In genomic region chr2:65238171-65238963, GRCm38 (mm10) we compare ENCODE assay signal across 8 mouse cellular contexts. TPM values are rescaled to one million over a fixed set of nuclear protein-coding genes. Genes with fewer than 3 reads are reported as not detected.
A peak's percentile ranks its signal among the peaks of the same experiment; 100 is the strongest.
DNase-seq lines count a peak whose midpoint lies in the region; ATAC-seq and TF ChIP-seq lines count a peak whose summit lies in the region.

No protein-coding gene starts in this region.

- H3K4me3 ChIP-seq in intestine, postnatal 0 days (ENCODE audit: low read depth, low read length) = peak overlapping the region; percentile 86
- H3K4me3 ChIP-seq in limb, embryonic 11.5 days (ENCODE audit: low read depth, low read length) = peak overlapping the region; percentile 58
- H3K4me3 ChIP-seq in midbrain, embryonic 11.5 days (ENCODE audit: low read depth, low read length) = peak overlapping the region; percentile 58
- peak overlapping the region; percentile 98 for H3K4me3 ChIP-seq in small intestine, adult 2 months (ENCODE audit: low read depth, low read length)

- no peaks in the 10 kb centered on the region for H3K27me3 ChIP-seq in intestine, postnatal 0 days (replicated peaks; ENCODE audit: control insufficient read depth, insufficient read depth, low read length)
- H3K27me3 ChIP-seq in limb, embryonic 11.5 days (ENCODE audit: control insufficient read depth, insufficient read depth, low read length) = 0 out of 2 replicates have a peak, but pooled peaks cover 3% of the 10 kb centered on the region
- peaks cover 8% of the 10 kb centered on the region; the same call in 1 of the 2 replicates for H3K27me3 ChIP-seq in midbrain, embryonic 11.5 days (ENCODE audit: control insufficient read depth, insufficient read depth, low read length)
- H3K27me3 ChIP-seq in small intestine, adult 2 months (ENCODE audit: control insufficient read depth, insufficient read depth, low read length) = no peaks in the 10 kb centered on the region

- H3K27ac ChIP-seq in intestine, postnatal 0 days (ENCODE audit: low read depth, low read length) = peak overlapping the region; percentile 98
- H3K27ac ChIP-seq in limb, embryonic 11.5 days (replicated peaks; ENCODE audit: low read depth, low read length) = 0 out of 2 replicates have a peak overlapping the region, but pooled peaks have one; percentile 33
- peak overlapping the region; percentile 30; the same call in 1 of the 2 replicates for H3K27ac ChIP-seq in midbrain, embryonic 11.5 days (ENCODE audit: low read depth, low read length)
- peak overlapping the region; percentile 79 for H3K27ac ChIP-seq in small intestine, adult 2 months (ENCODE audit: insufficient read depth, low read depth, low read length)

- peak overlapping the region; percentile 65 for H3K9ac ChIP-seq in intestine, postnatal 0 days (ENCODE audit: low read depth, low read length)
- peak overlapping the region; percentile 75 for H3K9ac ChIP-seq in limb, embryonic 11.5 days (ENCODE audit: low read length)
- peak overlapping the region; percentile 61 for H3K9ac ChIP-seq in midbrain, embryonic 11.5 days (ENCODE audit: low read length)

- WGBS in intestine, postnatal 0 days = 1% methylated on average over 69 of the region's 114 CpGs
- under 1% methylated on average over 83 of the region's 114 CpGs for WGBS in limb, embryonic 11.5 days
- WGBS in midbrain, embryonic 11.5 days = under 1% methylated on average over 86 of the region's 114 CpGs
- WGBS in small intestine, adult 2 months = 1% methylated on average over 100 of the region's 114 CpGs

- H3K4me2 ChIP-seq in intestine, postnatal 0 days (replicated peaks; ENCODE audit: low read depth) = peak overlapping the region; percentile 73
- H3K4me2 ChIP-seq in limb, embryonic 11.5 days (ENCODE audit: low read depth, severe bottlenecking) = peak overlapping the region; percentile 97
- peak overlapping the region; percentile 73 for H3K4me2 ChIP-seq in midbrain, embryonic 11.5 days

- no peaks in the 10 kb centered on the region for H3K9me3 ChIP-seq in intestine, postnatal 0 days (ENCODE audit: control insufficient read depth)
- no peaks in the 10 kb centered on the region for H3K9me3 ChIP-seq in limb, embryonic 11.5 days (ENCODE audit: control insufficient read depth, low read length)
- no peaks in the 10 kb centered on the region for H3K9me3 ChIP-seq in midbrain, embryonic 11.5 days (ENCODE audit: control insufficient read depth, low read length)

- TF ChIP-seq CTCF in intestine, postnatal 0 days (IDR thresholded peaks at IDR 0.05; ENCODE audit: low read depth) = peak; percentile 43
- no peak for TF ChIP-seq CTCF in small intestine, adult 2 months (IDR thresholded peaks at IDR 0.05; ENCODE audit: extremely low read depth, insufficient read length, insufficient replicate concordance, low read depth, low read length)

- 0 out of 2 replicates have a peak, but pooled peaks cover 3% of the 10 kb centered on the region for H3K4me1 ChIP-seq in intestine, postnatal 0 days (replicated peaks; ENCODE audit: control insufficient read depth, insufficient read depth, low read length)
- H3K4me1 ChIP-seq in limb, embryonic 11.5 days (ENCODE audit: control insufficient read depth, insufficient read depth, low read length) = no peaks in the 10 kb centered on the region
- 0 out of 2 replicates have a peak, but pooled peaks cover 2% of the 10 kb centered on the region for H3K4me1 ChIP-seq in midbrain, embryonic 11.5 days (ENCODE audit: control insufficient read depth, insufficient read depth, low read length)
- H3K4me1 ChIP-seq in small intestine, adult 2 months (ENCODE audit: control insufficient read depth, insufficient read depth, insufficient read length, low read length) = no peaks in the 10 kb centered on the region; the same call in none of the 2 replicates

- H3K36me3 ChIP-seq in intestine, postnatal 0 days (ENCODE audit: control insufficient read depth, insufficient read depth) = no peaks in the 10 kb centered on the region
- H3K36me3 ChIP-seq in limb, embryonic 11.5 days (ENCODE audit: control insufficient read depth, insufficient read depth, low read length) = no peaks in the 10 kb centered on the region
- H3K36me3 ChIP-seq in midbrain, embryonic 11.5 days (ENCODE audit: control insufficient read depth, insufficient read depth, low read length) = no peaks in the 10 kb centered on the region
- H3K36me3 ChIP-seq in small intestine, adult 2 months (ENCODE audit: control insufficient read depth, insufficient read depth, low read length) = no peaks in the 10 kb centered on the region

- peak; percentile 82 to 90 for DNase-seq in adrenal gland, adult 18-20 months (ENCODE audit: low spot score in 2 of 2)
- DNase-seq in embryo, embryonic 11 days = peak; percentile 81
- peak; percentile 99 for DNase-seq in heart, adult 11 months
- peak; percentile 77 for DNase-seq in limb, embryonic 11.5 days (ENCODE audit: low spot score)
- DNase-seq in midbrain, embryonic 11.5 days (ENCODE audit: low spot score, missing footprints) = peak; percentile 96

- TF ChIP-seq POLR2A in small intestine, adult 2 months (IDR thresholded peaks at IDR 0.05; ENCODE audit: low read depth, low read length) = peak; percentile 34; the same call in 1 of the 2 replicates

- ATAC-seq in intestine, postnatal 0 days = peak; percentile 93
- ATAC-seq in limb, embryonic 11.5 days (ENCODE audit: insufficient number of reproducible peaks, low FRiP score, low TSS enrichment, low read depth) = peak; percentile 78
- peak; percentile 90 for ATAC-seq in midbrain, embryonic 11.5 days (ENCODE audit: low FRiP score)
- ATAC-seq in monocyte, adult 5-6 weeks (replicated peaks; ENCODE audit: insufficient number of reproducible peaks, low FRiP score, low TSS enrichment, poor library complexity, severe bottlenecking) = no peak

RNA-seq across cellular contexts. Expression of gene Cobll1, which starts 0.8 kb away (rescaled TPM):
- 100 to 1,000 TPM; 271 to 319 TPM for total RNA-seq in adrenal gland, adult 18-20 months (2021)
- polyA plus RNA-seq in intestine, postnatal 0 days (2015; fragmentation: Nextera tagmentation; extraction: Ambion mirVana) = 14.2 and 17.3 TPM in 2 replicates
- polyA plus RNA-seq in limb, embryonic 11.5 days (2014; fragmentation: Nextera tagmentation; extraction: Ambion mirVana) = 1.6 and 2.8 TPM in 2 replicates
- 2.0 TPM in 2 replicates for polyA plus RNA-seq in midbrain, embryonic 11.5 days (2014; fragmentation: Nextera tagmentation; extraction: Ambion mirVana)
- 1.8 and 3.0 TPM in 2 replicates for polyA plus RNA-seq in small intestine, adult 2 months (2012; rRNA removed)
- 3.8 to 17.0 TPM (median 4.2 TPM) in 3 replicates for total RNA-seq in monocyte, adult 5-6 weeks (2017)

Comparison
In these comparisons a context has a peak if more than half of its experiments do, and no peak if none do; other contexts are left out.
1. H3K27ac ChIP-seq: peak in every context shown above with its lines; median percentile 98 in intestine, postnatal 0 days; 79 in small intestine, adult 2 months; 33 in limb, embryonic 11.5 days; 30 in midbrain, embryonic 11.5 days.